8 mouse cellular contexts compared by ENCODE assay signal in the genomic region with DNA sequence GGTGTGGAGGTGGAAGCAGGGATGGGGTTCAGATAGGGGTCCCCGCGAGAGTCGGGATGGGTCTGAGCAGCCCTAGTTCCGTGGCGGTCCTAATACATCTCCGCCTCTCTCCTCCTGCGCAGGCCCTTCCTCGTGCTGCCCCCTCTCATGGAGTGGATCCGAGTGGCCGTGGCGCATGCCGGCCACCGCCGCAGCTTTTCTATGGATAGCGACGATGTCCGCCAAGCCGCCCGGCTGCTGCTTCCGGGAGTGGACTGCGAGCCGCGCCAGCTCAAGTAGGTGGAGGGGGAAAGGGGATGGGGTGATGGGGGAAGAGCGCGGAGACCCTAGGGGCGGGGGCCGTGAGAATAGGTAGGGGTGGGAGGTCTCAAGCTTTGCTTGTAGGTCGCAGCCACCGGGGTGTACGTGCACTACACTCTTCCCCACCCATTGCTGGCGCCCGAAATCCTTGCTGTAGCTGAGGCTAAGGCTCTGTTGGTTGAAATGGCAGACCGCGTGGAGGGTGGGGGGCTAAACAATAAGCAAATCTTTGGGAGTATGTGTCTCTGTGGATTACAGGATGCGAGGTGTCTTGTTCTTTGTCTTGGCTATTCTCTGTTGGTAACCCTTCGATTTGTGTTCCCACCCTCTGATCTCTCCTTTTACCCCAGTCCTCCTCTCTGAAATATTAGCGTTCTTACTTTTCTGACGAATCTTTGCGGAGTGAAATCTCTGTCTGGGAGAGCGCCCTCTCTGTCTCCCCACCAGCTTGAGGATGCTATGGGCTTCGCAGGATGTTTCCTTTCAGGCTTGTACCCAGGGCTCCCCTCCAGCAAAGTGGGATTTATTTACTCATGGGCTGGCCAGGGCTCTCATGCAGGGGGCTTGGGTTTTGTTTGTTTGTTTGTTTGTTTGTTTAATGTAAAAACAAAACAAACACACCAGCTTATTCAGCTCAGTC.
DNase-seq lines count a peak whose midpoint lies in the region; ATAC-seq and TF ChIP-seq lines count a peak whose summit lies in the region.

No protein-coding gene starts in this region.

- peak overlapping the region; percentile 83 for H3K4me2 ChIP-seq in kidney, embryonic 16.5 days (replicated peaks; ENCODE audit: low read depth, low read length)
- H3K4me2 ChIP-seq in hindbrain, embryonic 15.5 days: peak overlapping the region; percentile 89
- peak overlapping the region; percentile 75 for H3K4me2 ChIP-seq in midbrain, embryonic 13.5 days (replicated peaks)

- DNase-seq in kidney, adult 9 months: no peak
- peak; percentile 36 to 54 for DNase-seq in adrenal gland, postnatal 36 days
- DNase-seq in thymus, postnatal 25 days: no peak
- DNase-seq in gastrocnemius, postnatal 25 days: no peak

- H3K36me3 ChIP-seq in kidney, embryonic 16.5 days (ENCODE audit: insufficient read depth, low read length): no peaks in the 10 kb centered on the region
- no peaks in the 10 kb centered on the region for H3K36me3 ChIP-seq in hindbrain, embryonic 15.5 days
- H3K36me3 ChIP-seq in midbrain, embryonic 13.5 days: no peaks in the 10 kb centered on the region

- H3K4me1 ChIP-seq in kidney, embryonic 16.5 days (ENCODE audit: insufficient read depth, low read length): peaks cover 7% of the 10 kb centered on the region
- no peaks in the 10 kb centered on the region for H3K4me1 ChIP-seq in embryonic fibroblast, embryonic 13.5 days (ENCODE audit: control insufficient read depth, insufficient read depth, low read length)
- peaks cover 18% of the 10 kb centered on the region for H3K4me1 ChIP-seq in hindbrain, embryonic 15.5 days (replicated peaks)
- peaks cover 10% of the 10 kb centered on the region for H3K4me1 ChIP-seq in midbrain, embryonic 13.5 days (replicated peaks)

- peak overlapping the region; percentile 49 for H3K4me3 ChIP-seq in kidney, embryonic 16.5 days (ENCODE audit: low read length)
- H3K4me3 ChIP-seq in embryonic fibroblast, embryonic 13.5 days (ENCODE audit: insufficient read depth, low read length): peak overlapping the region; percentile 15
- peak overlapping the region; percentile 51 for H3K4me3 ChIP-seq in hindbrain, embryonic 15.5 days
- H3K4me3 ChIP-seq in midbrain, embryonic 13.5 days (replicated peaks): peak overlapping the region; percentile 54

- 5% methylated on average over 30 of the region's 41 CpGs for WGBS in kidney, embryonic 16.5 days
- under 1% methylated on average over 41 of the region's 41 CpGs for WGBS in hindbrain, embryonic 15.5 days
- WGBS in midbrain, embryonic 13.5 days: under 1% methylated on average over 41 of the region's 41 CpGs

- TF ChIP-seq POLR2A in embryonic fibroblast, embryonic 13.5 days (IDR thresholded peaks at IDR 0.05; ENCODE audit: low read depth, low read length): no peak

- no peaks in the 10 kb centered on the region for H3K9me3 ChIP-seq in kidney, embryonic 16.5 days (ENCODE audit: low read length)
- no peaks in the 10 kb centered on the region for H3K9me3 ChIP-seq in hindbrain, embryonic 15.5 days
- no peaks in the 10 kb centered on the region for H3K9me3 ChIP-seq in midbrain, embryonic 13.5 days

- peak overlapping the region; percentile 42 for H3K9ac ChIP-seq in kidney, embryonic 16.5 days (replicated peaks; ENCODE audit: low read length)
- H3K9ac ChIP-seq in hindbrain, embryonic 15.5 days: peak overlapping the region; percentile 66
- H3K9ac ChIP-seq in midbrain, embryonic 13.5 days (replicated peaks): peak overlapping the region; percentile 77

- H3K27ac ChIP-seq in kidney, embryonic 16.5 days (ENCODE audit: low read length): no peak overlapping the region
- H3K27ac ChIP-seq in embryonic fibroblast, embryonic 13.5 days (ENCODE audit: insufficient read depth, low read length): no peak overlapping the region
- H3K27ac ChIP-seq in hindbrain, embryonic 15.5 days (replicated peaks): peak overlapping the region; percentile 82
- H3K27ac ChIP-seq in midbrain, embryonic 13.5 days: peak overlapping the region; percentile 76

- TF ChIP-seq CTCF in embryonic fibroblast, embryonic 13.5 days (IDR thresholded peaks at IDR 0.05; ENCODE audit: borderline replicate concordance, insufficient read depth, low read length): no peak

- ATAC-seq in kidney, embryonic 16.5 days (ENCODE audit: low FRiP score, low TSS enrichment): peak; percentile 79
- ATAC-seq in hindbrain, embryonic 15.5 days (ENCODE audit: low FRiP score, low read depth): peak; percentile 83
- ATAC-seq in midbrain, embryonic 13.5 days: peak; percentile 88

- H3K27me3 ChIP-seq in kidney, embryonic 16.5 days (ENCODE audit: insufficient read depth, low read length): 0 out of 2 replicates have a peak, but pooled peaks cover 3% of the 10 kb centered on the region
- no peaks in the 10 kb centered on the region for H3K27me3 ChIP-seq in hindbrain, embryonic 15.5 days
- 0 out of 2 replicates have a peak, but pooled peaks cover 3% of the 10 kb centered on the region for H3K27me3 ChIP-seq in midbrain, embryonic 13.5 days

Comparison
In these comparisons a context has a peak if more than half of its experiments do, and no peak if none do; other contexts are left out.
1. H3K27ac ChIP-seq: peak in hindbrain, embryonic 15.5 days (single experiment) and midbrain, embryonic 13.5 days (single experiment); none in kidney, embryonic 16.5 days (single experiment) and embryonic fibroblast, embryonic 13.5 days (single experiment).
2. DNase-seq: peak in adrenal gland, postnatal 36 days (2 of 2); none in kidney, adult 9 months (single experiment), thymus, postnatal 25 days (single experiment) and gastrocnemius, postnatal 25 days (single experiment).
3. Peak in every context shown above with its lines, with median percentiles within 50 percentile points of each other: ATAC-seq, H3K4me2 ChIP-seq, H3K4me3 ChIP-seq and H3K9ac ChIP-seq.